Mouse (Mus musculus): Measurements from ENCODE around the gene Adamts12.

Gene Adamts12

DNA sequence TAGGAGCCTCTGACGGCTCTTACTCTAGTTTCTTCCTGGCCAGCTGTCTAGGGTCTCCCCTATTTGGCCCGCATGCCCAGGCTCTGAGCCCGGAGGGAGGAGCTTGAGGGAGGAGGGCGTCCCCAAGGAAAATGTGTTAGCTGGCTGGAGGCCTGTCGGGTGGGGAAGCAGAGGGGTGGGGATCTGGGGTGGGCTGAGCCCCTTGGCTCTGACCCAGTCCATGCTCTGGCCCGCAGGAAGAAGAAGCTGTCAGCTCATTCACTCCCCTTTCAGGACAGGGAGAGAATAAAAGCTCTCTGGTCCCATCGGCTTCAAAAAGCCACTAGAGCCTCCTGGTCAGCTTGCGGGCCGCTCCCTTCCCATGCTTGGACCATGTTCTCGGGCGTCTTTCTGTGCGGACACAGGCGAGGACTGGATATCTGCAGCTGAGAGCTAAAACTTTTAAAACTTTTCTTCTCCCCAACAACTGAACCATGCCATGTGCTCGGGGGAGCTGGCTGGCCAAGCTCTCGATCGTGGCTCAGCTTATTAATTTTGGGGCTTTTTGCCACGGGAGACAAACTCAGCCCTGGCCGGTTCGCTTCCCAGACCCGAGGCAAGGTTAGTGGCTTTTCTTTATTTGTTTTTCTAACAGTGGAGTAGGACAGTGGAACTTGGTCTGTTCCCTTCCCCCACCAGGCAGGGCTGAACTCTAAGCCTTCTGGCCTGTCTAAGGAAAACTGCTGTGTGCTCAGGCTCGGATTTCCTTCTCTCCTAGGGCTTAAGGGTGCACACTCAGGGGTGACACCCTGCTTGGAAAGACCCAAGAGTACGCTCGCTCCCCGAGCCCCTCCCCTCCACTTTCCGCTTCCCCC lies at the start of gene Adamts12:
TSS of gene Adamts12 (plus strand) at position 233 of the 854 bp plus-strand sequence.
- in situ Hi-C loops (cut with MboI, MseI): no loop called here

GRCm38 (mm10) chr15:11014931-11015330 lies 49.7 kb upstream of the Adamts12 start:
- in situ Hi-C loops (cut with MboI, MseI): loop anchor here in 1 of 2 experiments (25.0 kb wide), 1 partner anchor 1522 kb away; no protein-coding TSS in a partner anchor

- in situ Hi-C loops (cut with MboI, MseI): no loop called here
Measured at GRCm38 (mm10) chr15:11026801-11027561, 37.6 kb upstream of the Adamts12 start.

- in situ Hi-C loops (cut with MboI, MseI): no loop called here
Measured at GRCm38 (mm10) chr15:11030188-11030587, 34.4 kb upstream of the Adamts12 start.

- in situ Hi-C loops (cut with MboI, MseI): loop anchor here (5.0 kb wide), 3 partner anchors 286 to 341 kb away; no protein-coding TSS in a partner anchor
Measured at GRCm38 (mm10) chr15:11035947-11036474, 28.6 kb upstream of the Adamts12 start.

- in situ Hi-C loops (cut with MboI, MseI): loop anchor here (5.0 kb wide), 3 partner anchors 286 to 341 kb away; no protein-coding TSS in a partner anchor
Measured at GRCm38 (mm10) chr15:11036535-11037375, 27.8 kb upstream of the Adamts12 start.

DNA sequence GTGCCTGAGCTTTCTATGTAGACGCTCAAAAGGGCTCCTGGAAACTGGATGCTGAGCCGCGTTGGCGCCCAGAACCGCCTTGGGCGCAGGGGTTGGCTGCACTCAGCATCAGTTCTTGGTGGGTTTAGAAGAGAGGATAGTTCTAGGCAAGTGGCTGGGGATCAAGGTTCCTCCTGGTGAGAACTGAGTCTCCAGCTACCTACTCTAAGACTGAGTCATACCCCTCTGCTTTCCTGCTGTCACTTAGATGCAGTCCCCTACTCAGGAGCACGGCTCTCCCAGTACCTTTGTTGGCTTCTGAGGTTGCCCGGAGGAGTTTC lies 27.3 kb upstream of the Adamts12 start:
- in situ Hi-C loops (cut with MboI, MseI): loop anchor here (5.0 kb wide), 3 partner anchors 285 to 340 kb away; no protein-coding TSS in a partner anchor

GRCm38 (mm10) chr15:11037711-11038110 lies 26.9 kb upstream of the Adamts12 start, which contains the start of gene Rxfp3:
TSS of gene Rxfp3 (minus strand) at chr15:11037991.
- in situ Hi-C loops (cut with MboI, MseI): loop anchor here (5.0 kb wide), 3 partner anchors 285 to 340 kb away; no protein-coding TSS in a partner anchor

DNA sequence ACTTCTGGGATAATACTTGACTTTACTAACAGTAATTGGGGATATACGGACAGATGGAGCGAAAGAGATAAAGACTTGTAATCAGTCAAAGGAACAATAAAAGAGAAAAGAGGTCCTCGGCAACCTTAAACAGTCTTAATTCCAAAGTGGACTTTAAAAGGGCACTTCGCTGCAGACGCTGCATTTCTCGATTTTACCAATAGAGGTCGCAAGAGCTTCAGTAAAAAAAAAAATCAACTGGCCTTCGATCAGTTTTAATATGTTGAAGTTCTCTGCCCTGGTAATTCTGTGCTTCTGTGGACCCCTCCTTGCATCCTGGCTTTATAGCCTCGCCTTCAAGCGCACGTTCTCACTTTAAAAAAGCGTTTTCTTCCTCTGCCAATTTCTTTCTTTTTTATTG lies 26.1 kb upstream of the Adamts12 start:
- in situ Hi-C loops (cut with MboI, MseI): loop anchor here (5.0 kb wide), 3 partner anchors 284 to 339 kb away; no protein-coding TSS in a partner anchor

DNA sequence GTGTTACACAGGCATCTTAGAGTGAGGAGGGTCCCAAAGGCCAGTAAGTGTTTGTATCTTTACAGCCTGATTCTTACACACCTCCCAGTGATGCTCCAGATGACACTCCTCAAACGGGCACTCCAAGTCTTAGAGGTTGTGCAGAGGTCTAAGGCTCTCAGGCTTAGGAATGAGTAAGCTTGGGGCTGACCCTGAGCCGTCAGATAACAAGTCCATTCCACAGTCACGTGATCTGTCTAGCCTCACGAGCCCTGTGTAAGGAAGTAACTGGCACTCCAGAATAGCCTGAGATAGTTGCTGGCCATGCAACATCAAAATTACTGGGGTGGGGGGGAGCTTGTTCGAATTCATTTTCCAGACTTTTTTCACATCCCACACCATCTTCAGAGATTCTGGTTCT lies 24.5 kb upstream of the Adamts12 start:
- in situ Hi-C loops (cut with MboI, MseI): no loop called here

GRCm38 (mm10) chr15:11041229-11041628 lies 23.4 kb upstream of the Adamts12 start:
- in situ Hi-C loops (cut with MboI, MseI): no loop called here

- in situ Hi-C loops (cut with MboI, MseI): no loop called here
Measured at GRCm38 (mm10) chr15:11042828-11043227, 21.8 kb upstream of the Adamts12 start.

GRCm38 (mm10) chr15:11053678-11054439 lies 10.7 kb upstream of the Adamts12 start:
- in situ Hi-C loops (cut with MboI, MseI): no loop called here

DNA sequence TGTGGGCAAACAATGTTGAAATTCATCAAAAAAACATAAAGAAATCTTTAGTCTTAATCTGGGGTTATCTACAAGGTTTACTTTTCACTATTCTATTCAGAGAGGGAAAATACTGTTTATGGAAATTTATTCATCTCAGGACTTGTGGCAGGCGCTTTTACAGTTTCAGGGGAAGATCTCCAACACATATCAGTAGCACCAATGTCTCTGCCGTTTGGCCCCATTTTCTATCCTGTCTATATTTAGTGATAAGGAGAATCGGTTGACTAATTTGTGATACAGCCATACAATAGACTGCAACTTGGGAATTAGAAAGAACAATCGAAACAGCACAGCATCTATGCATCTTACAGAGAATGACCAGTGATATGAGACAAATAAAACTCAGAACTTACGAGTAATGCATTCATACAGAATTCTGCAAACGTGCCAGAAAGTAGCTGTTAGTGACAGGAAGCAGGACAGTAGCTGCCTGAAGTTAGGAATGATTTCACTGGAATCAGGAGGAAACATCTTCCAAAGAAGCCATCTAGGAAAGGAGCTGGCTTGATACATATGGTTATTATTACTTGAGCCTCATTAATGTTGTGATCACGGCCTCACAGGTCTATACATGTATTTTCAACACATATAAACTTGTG lies 10.0 kb upstream of the Adamts12 start:
- in situ Hi-C loops (cut with MboI, MseI): loop anchor here in 1 of 2 experiments (5.0 kb wide), 1 partner anchor 548 kb away; no protein-coding TSS in a partner anchor

DNA sequence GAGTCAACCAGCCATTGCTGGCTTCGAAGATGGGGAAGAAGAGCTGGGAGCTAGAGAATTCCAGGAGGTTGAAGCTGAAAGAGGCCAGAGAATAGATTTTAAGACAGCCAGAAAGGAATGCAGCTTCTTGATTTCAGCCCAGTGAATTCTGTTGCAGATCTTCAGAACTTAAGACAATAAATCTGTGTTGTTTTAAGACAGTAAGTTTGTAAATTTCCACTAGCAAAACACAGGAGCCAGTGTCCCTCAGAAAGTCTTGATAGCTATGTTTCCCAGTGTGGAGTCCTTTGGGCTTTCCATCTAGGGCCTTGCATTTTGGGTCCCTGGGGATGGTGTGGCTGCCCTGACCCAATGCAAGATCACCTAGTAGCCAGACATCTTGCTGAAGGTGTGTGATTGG lies 1.7 kb upstream of the Adamts12 start:
- in situ Hi-C loops (cut with MboI, MseI): no loop called here

DNA sequence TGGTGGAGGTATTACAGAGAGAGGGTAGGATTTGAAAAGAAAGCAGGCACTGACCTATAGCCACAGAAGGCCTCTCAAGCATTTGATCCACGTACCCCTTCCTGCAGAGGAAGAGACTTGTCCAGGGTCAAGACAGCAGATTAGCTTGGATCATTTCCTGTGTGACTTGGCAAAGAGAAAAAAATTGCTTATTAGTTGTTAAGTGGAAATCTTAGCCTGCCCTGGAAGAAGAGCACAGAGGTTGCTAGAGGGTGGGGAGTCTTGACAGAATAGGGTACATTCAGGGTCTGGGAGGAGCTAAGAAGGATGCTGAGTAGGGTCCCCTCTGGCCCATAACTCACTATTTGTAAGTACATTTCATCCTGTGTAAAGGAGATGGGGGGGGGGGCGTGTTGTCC lies 431 bp upstream of the Adamts12 start:
- in situ Hi-C loops (cut with MboI, MseI): no loop called here

- in situ Hi-C loops (cut with MboI, MseI): no loop called here
Measured at GRCm38 (mm10) chr15:11065528-11066171, 1.1 kb downstream of the Adamts12 start.

DNA sequence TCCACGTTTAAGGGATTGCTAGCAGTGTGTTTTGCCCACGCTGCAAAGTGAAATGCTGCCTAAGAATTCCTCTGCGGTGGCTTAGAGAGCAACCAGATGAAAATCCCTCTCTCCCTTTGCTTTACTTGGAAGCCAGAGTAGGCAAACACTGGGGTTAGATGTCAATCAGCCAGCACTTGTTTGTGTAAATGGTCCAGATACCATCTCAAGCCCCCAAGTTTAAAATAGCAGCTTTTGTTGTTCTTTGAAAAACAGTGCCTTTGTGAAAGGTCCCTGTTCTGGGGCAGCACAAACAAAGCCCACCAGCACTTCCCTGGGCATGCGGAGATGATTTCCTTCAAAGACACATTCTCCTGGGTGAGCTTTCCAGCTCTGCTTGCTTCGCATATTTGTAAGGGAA lies 1.7 kb downstream of the Adamts12 start:
- in situ Hi-C loops (cut with MboI, MseI): no loop called here

- in situ Hi-C loops (cut with MboI, MseI): no loop called here
Measured at GRCm38 (mm10) chr15:11067891-11068290, 3.3 kb downstream of the Adamts12 start.

Measured in T-helper 17 cell (primary cell).